ENCODE assay signal across 21 mouse cellular contexts in genomic region chr4:145022211-145022610, GRCm38 (mm10).
"Had no signal": no experiment of that assay in that cellular context is flagged by ENCODE, and none has a peak within 500 bp of the region (broad histone marks: within the 10 kb centered on the region; RNA-seq: fewer than 3 reads in every experiment).

No protein-coding gene starts in this region.

- DNase-seq: layer of hippocampus, adult 9-11 months; liver; lung, adult 18-20 months; lung, postnatal 10 days; lung, postnatal 36 days; retina, postnatal 1 day; right cerebral cortex, postnatal 25 days; spleen, adult 18-20 months had no signal

- H3K9ac ChIP-seq: limb, embryonic 13.5 days; liver, embryonic 12.5 days; liver, embryonic 15.5 days; lung, embryonic 15.5 days; midbrain, embryonic 13.5 days; neural tube, embryonic 13.5 days had no signal

- H3K36me3 ChIP-seq: lung, embryonic 15.5 days had no signal

- H3K9me3 ChIP-seq: limb, embryonic 10.5 days; limb, embryonic 13.5 days; liver, embryonic 12.5 days; liver, embryonic 15.5 days; lung, embryonic 15.5 days; megakaryocyte, embryonic 14.5 days; midbrain, embryonic 10.5 days; midbrain, embryonic 13.5 days; neural tube, embryonic 13.5 days had no signal

- ATAC-seq: intestine, postnatal 0 days; liver, embryonic 12.5 days; midbrain, embryonic 13.5 days; midbrain, embryonic 16.5 days had no signal

- H3K27ac ChIP-seq: limb, embryonic 10.5 days; limb, embryonic 13.5 days; liver, embryonic 12.5 days; liver, embryonic 15.5 days; lung, embryonic 15.5 days; midbrain, embryonic 10.5 days; midbrain, embryonic 13.5 days; neural tube, embryonic 13.5 days had no signal

- H3K4me3 ChIP-seq: layer of hippocampus, adult 2 months; limb, embryonic 10.5 days; limb, embryonic 13.5 days; liver, embryonic 12.5 days; liver, embryonic 15.5 days; lung, embryonic 15.5 days; megakaryocyte, embryonic 14.5 days; midbrain, embryonic 10.5 days; midbrain, embryonic 13.5 days; myocyte; neural tube, embryonic 13.5 days had no signal

- H3K4me2 ChIP-seq: limb, embryonic 13.5 days; liver, embryonic 12.5 days; liver, embryonic 15.5 days; lung, embryonic 15.5 days; midbrain, embryonic 13.5 days; neural tube, embryonic 13.5 days had no signal

- H3K4me1 ChIP-seq: midbrain, embryonic 10.5 days; midbrain, embryonic 13.5 days had no signal

- H3K27me3 ChIP-seq: limb, embryonic 13.5 days; liver, embryonic 12.5 days; liver, embryonic 15.5 days; lung, embryonic 15.5 days; megakaryocyte, embryonic 14.5 days; midbrain, embryonic 13.5 days; neural tube, embryonic 13.5 days had no signal
